In genomic region chr14:27789066-27789898, GRCm38 (mm10) we compare ENCODE assay signal across 15 mouse cellular contexts.
DNase-seq lines count a peak whose midpoint lies in the region; ATAC-seq lines count a peak whose summit lies in the region.
"Had no signal": no experiment of that assay in that cellular context is flagged by ENCODE, and none has a peak within 500 bp of the region (broad histone marks: within the 10 kb centered on the region; RNA-seq: fewer than 3 reads in every experiment).

No protein-coding gene starts in this region.

- peak; percentile 34; the same call in 1 of the 2 replicates for ATAC-seq in liver, embryonic 11.5 days (replicated peaks; ENCODE audit: low FRiP score)
- 0 out of 2 replicates have a peak, but pooled peaks have one; percentile 71 for ATAC-seq in embryonic facial prominence, embryonic 13.5 days (ENCODE audit: insufficient number of reproducible peaks, insufficient read depth, low FRiP score, low TSS enrichment, low read depth)
- ATAC-seq in limb, embryonic 15.5 days (ENCODE audit: insufficient number of reproducible peaks, low FRiP score, low TSS enrichment, low read depth) = peak; percentile 81
- no peak for ATAC-seq in forebrain, embryonic 14.5 days
- ATAC-seq: inflammation-experienced regulatory T-cells, adult 6 months had no signal

- intact Hi-C loops in heart, postnatal 36 days (cut with DNase I) = no loop called here

- H3K4me2 ChIP-seq in liver, embryonic 11.5 days = no peak overlapping the region
- no peak overlapping the region for H3K4me2 ChIP-seq in embryonic facial prominence, embryonic 13.5 days
- H3K4me2 ChIP-seq in limb, embryonic 15.5 days = no peak overlapping the region
- H3K4me2 ChIP-seq in forebrain, embryonic 14.5 days (ENCODE audit: low read length) = no peak overlapping the region
- H3K4me2 ChIP-seq: heart, embryonic 15.5 days; midbrain, embryonic 12.5 days had no signal

- no peak overlapping the region for H3K27ac ChIP-seq in liver, embryonic 11.5 days (ENCODE audit: low read depth, low read length)
- H3K27ac ChIP-seq in embryonic facial prominence, embryonic 13.5 days = peak overlapping the region; percentile 84
- peak overlapping the region; percentile 64 for H3K27ac ChIP-seq in limb, embryonic 15.5 days
- H3K27ac ChIP-seq in forebrain, embryonic 14.5 days (ENCODE audit: low read depth, low read length) = no peak overlapping the region
- H3K27ac ChIP-seq: heart, embryonic 15.5 days; midbrain, embryonic 12.5 days had no signal

- WGBS in liver, embryonic 11.5 days = 52% methylated on average over 6 of the region's 6 CpGs
- WGBS in embryonic facial prominence, embryonic 13.5 days = 29% methylated on average over 6 of the region's 6 CpGs
- 18% methylated on average over 6 of the region's 6 CpGs for WGBS in limb, embryonic 15.5 days
- WGBS in forebrain, embryonic 14.5 days = 76% methylated on average over 6 of the region's 6 CpGs

- H3K36me3 ChIP-seq in liver, embryonic 11.5 days (ENCODE audit: control insufficient read depth, insufficient read depth, low read length) = no peaks in the 10 kb centered on the region
- H3K36me3 ChIP-seq in embryonic facial prominence, embryonic 13.5 days = no peaks in the 10 kb centered on the region
- no peaks in the 10 kb centered on the region for H3K36me3 ChIP-seq in limb, embryonic 15.5 days
- H3K36me3 ChIP-seq in forebrain, embryonic 14.5 days (ENCODE audit: control insufficient read depth, insufficient read depth, low read length) = no peaks in the 10 kb centered on the region
- H3K36me3 ChIP-seq: heart, embryonic 15.5 days; midbrain, embryonic 12.5 days had no signal

- H3K4me3 ChIP-seq in liver, embryonic 11.5 days (ENCODE audit: low read depth, low read length) = no peak overlapping the region
- H3K4me3 ChIP-seq in embryonic facial prominence, embryonic 13.5 days = no peak overlapping the region
- no peak overlapping the region for H3K4me3 ChIP-seq in limb, embryonic 15.5 days
- H3K4me3 ChIP-seq in forebrain, embryonic 14.5 days (ENCODE audit: low read depth, low read length) = no peak overlapping the region
- H3K4me3 ChIP-seq: erythroblast, embryonic 14.5 days; heart, embryonic 15.5 days; midbrain, embryonic 12.5 days had no signal

- peak; percentile 63 for DNase-seq in heart, adult 11 months
- no peak for DNase-seq in heart, postnatal 36 days
- DNase-seq in liver, embryonic 11.5 days (ENCODE audit: low spot score) = no peak
- DNase-seq in liver = no peak
- DNase-seq in forebrain, embryonic 14.5 days (ENCODE audit: low spot score) = no peak
- DNase-seq in Muller cell, postnatal 12 days (ENCODE audit: inconsistent ontology term) = no peak
- DNase-seq: adrenal gland, postnatal 14 days; B cell, adult 2 months; cerebellum, postnatal 14 days had no signal

- H3K9me3 ChIP-seq in liver, embryonic 11.5 days (ENCODE audit: control insufficient read depth, low read length) = no peaks in the 10 kb centered on the region
- H3K9me3 ChIP-seq in embryonic facial prominence, embryonic 13.5 days = no peaks in the 10 kb centered on the region
- no peaks in the 10 kb centered on the region for H3K9me3 ChIP-seq in limb, embryonic 15.5 days
- H3K9me3 ChIP-seq in forebrain, embryonic 14.5 days (replicated peaks; ENCODE audit: control insufficient read depth, low read length) = no peaks in the 10 kb centered on the region
- H3K9me3 ChIP-seq: heart, embryonic 15.5 days; midbrain, embryonic 12.5 days had no signal

- H3K27me3 ChIP-seq in liver, embryonic 11.5 days (replicated peaks; ENCODE audit: control insufficient read depth, insufficient read depth, low read length) = no peaks in the 10 kb centered on the region
- no peaks in the 10 kb centered on the region for H3K27me3 ChIP-seq in embryonic facial prominence, embryonic 13.5 days
- no peaks in the 10 kb centered on the region for H3K27me3 ChIP-seq in limb, embryonic 15.5 days
- H3K27me3 ChIP-seq in forebrain, embryonic 14.5 days (replicated peaks; ENCODE audit: control insufficient read depth, insufficient read depth, low read length) = no peaks in the 10 kb centered on the region
- H3K27me3 ChIP-seq: heart, embryonic 15.5 days; midbrain, embryonic 12.5 days had no signal

- H3K9ac ChIP-seq in liver, embryonic 11.5 days (ENCODE audit: low read depth, low read length) = no peak overlapping the region
- H3K9ac ChIP-seq in embryonic facial prominence, embryonic 13.5 days = no peak overlapping the region
- no peak overlapping the region for H3K9ac ChIP-seq in limb, embryonic 15.5 days
- H3K9ac ChIP-seq in forebrain, embryonic 14.5 days (ENCODE audit: low read length) = no peak overlapping the region
- H3K9ac ChIP-seq: heart, embryonic 15.5 days; midbrain, embryonic 12.5 days had no signal

- H3K4me1 ChIP-seq in liver, embryonic 11.5 days (replicated peaks; ENCODE audit: control insufficient read depth, insufficient read depth, low read length) = no peaks in the 10 kb centered on the region
- H3K4me1 ChIP-seq in embryonic facial prominence, embryonic 13.5 days = peaks cover 19% of the 10 kb centered on the region
- peaks cover 20% of the 10 kb centered on the region for H3K4me1 ChIP-seq in limb, embryonic 15.5 days
- H3K4me1 ChIP-seq in forebrain, embryonic 14.5 days (ENCODE audit: control insufficient read depth, insufficient read depth, low read length) = no peaks in the 10 kb centered on the region
- H3K4me1 ChIP-seq: heart, embryonic 15.5 days; midbrain, embryonic 12.5 days had no signal

Comparison
In these comparisons a context has a peak if more than half of its experiments do, and no peak if none do; other contexts are left out.
1. H3K27ac ChIP-seq: peak in embryonic facial prominence, embryonic 13.5 days (single experiment) and limb, embryonic 15.5 days (single experiment); none in liver, embryonic 11.5 days (single experiment) and forebrain, embryonic 14.5 days (single experiment).